Mouse (Mus musculus) midbrain, embryonic 14.5 days (tissue): ENCODE measurements around the gene Zfp729a. TPM values are rescaled to one million over a fixed set of nuclear protein-coding genes. Genes with fewer than 3 reads are reported as not detected.

ENCODE experiments used
- ATAC-seq: fragments of 200-750 bp; cut with Nextera tagmentation; 2 replicates; pipeline ENCODE4 v1.8.0; 2017; ENCODE audit warnings: moderate number of reproducible peaks, moderate library complexity; ENCODE audit not compliant: low FRiP score, low TSS enrichment
- DNase-seq: peaks from one replicate; pipeline ENCODE4 v3.0.0-alpha.2; 2015
- H3K27ac ChIP-seq: fragments of 300-500 bp; sonication (generic); replicated peaks from 2 replicates; pipeline ENCODE4 v1.5.1; 2014; ENCODE audit warnings: mild to moderate bottlenecking, low read depth, low read length, moderate library complexity
- H3K27me3 ChIP-seq: fragments of 300-500 bp; sonication (generic); 2 replicates; pipeline ENCODE4 v1.6.1; 2014; ENCODE audit warnings: low read length, control low read depth, mixed read lengths; ENCODE audit not compliant: control insufficient read depth, insufficient read depth
- H3K36me3 ChIP-seq: fragments of 300-500 bp; sonication (generic); 2 replicates; pipeline ENCODE4 v1.6.1; 2014; ENCODE audit warnings: low read length, control low read depth; ENCODE audit not compliant: control insufficient read depth, insufficient read depth
- H3K4me1 ChIP-seq: fragments of 300-500 bp; sonication (generic); 2 replicates; pipeline ENCODE4 v1.6.1; 2014; ENCODE audit warnings: mild to moderate bottlenecking, antibody characterized with exemption, low read length, control low read depth; ENCODE audit not compliant: control insufficient read depth, insufficient read depth
- H3K4me2 ChIP-seq: fragments of 300-500 bp; sonication (generic); 2 replicates; pipeline ENCODE4 v1.6.1; 2014; ENCODE audit warnings: mild to moderate bottlenecking, low read length, moderate library complexity
- H3K4me3 ChIP-seq: fragments of 300-500 bp; sonication (generic); replicated peaks from 2 replicates; pipeline ENCODE4 v1.5.1; 2014; ENCODE audit warnings: low read depth, low read length
- H3K9ac ChIP-seq: fragments of 300-500 bp; sonication (generic); replicated peaks from 2 replicates; pipeline ENCODE4 v1.6.1; 2014; ENCODE audit warnings: mild to moderate bottlenecking, low read length, moderate library complexity
- H3K9me3 ChIP-seq: fragments of 300-500 bp; sonication (generic); 2 replicates; pipeline ENCODE4 v1.6.1; 2016; ENCODE audit warnings: low read length, control low read depth, mixed read lengths; ENCODE audit not compliant: control insufficient read depth
- WGBS: fragments of 180-500 bp; shearing (Covaris S2); extraction: QIAGEN DNeasy Blood & Tissue Kit; methylation state at CpG from one replicate; pipeline ENCODE4 v1.1.7; 2014; 5-methylcytosine and 5-hydroxymethylcytosine counted together
- polyA plus RNA-seq: library from polyadenylated mRNA; unstranded; fragments of >200 nt; fragmentation: Nextera tagmentation; extraction: Ambion mirVana; gene quantifications from 2 replicates; pipeline ENCODE4 v1.2.1, GENCODE M21; 2014

The Zfp729a gene
- polyA plus RNA-seq, 1 experiment from 2014 or later: 4.1 TPM

GRCm38 (mm10) chr13:67572591-67573189 is 64.9 kb downstream of the Zfp729a start:
- no peak overlapping the region for H3K27ac ChIP-seq
- no peaks in the 10 kb centered on the region for H3K27me3 ChIP-seq
- H3K4me2 ChIP-seq: no peak overlapping the region
- H3K4me3 ChIP-seq: no peak overlapping the region
- no peaks in the 10 kb centered on the region for H3K36me3 ChIP-seq
- WGBS: 73% methylated on average over 5 of the region's 5 CpGs
- no peak for ATAC-seq
- H3K4me1 ChIP-seq: no peaks in the 10 kb centered on the region
- H3K9ac ChIP-seq: no peak overlapping the region
- H3K9me3 ChIP-seq: no peaks in the 10 kb centered on the region
- DNase-seq: no peak

Other genes with a start within 250 kb of the Zfp729a start
- 2.7 and 3.6 TPM in 2 replicates for gene Zfp429, start 238.0 kb downstream of the Zfp729a start, polyA plus RNA-seq
- 0.72 TPM in 2 replicates for gene Zfp459, start 216.4 kb downstream of the Zfp729a start, polyA plus RNA-seq
- gene Zfp874a, start 186.2 kb downstream of the Zfp729a start, polyA plus RNA-seq: 6.0 and 7.6 TPM in 2 replicates
- gene Zfp874b, start 153.5 kb downstream of the Zfp729a start, polyA plus RNA-seq: 2.3 and 2.7 TPM in 2 replicates
- 10.1 and 15.5 TPM in 2 replicates for gene Zfp58, start 137.2 kb downstream of the Zfp729a start, polyA plus RNA-seq
- 0.42 TPM in 1 of 2 replicates, not detected in the other for gene Gm26965, start 111.6 kb downstream of the Zfp729a start, polyA plus RNA-seq
- 39.9 and 45.3 TPM in 2 replicates for gene Zfp87, start 111.6 kb downstream of the Zfp729a start, polyA plus RNA-seq
- gene Zfp748, start 84.0 kb downstream of the Zfp729a start, polyA plus RNA-seq: 18.1 and 22.0 TPM in 2 replicates
- 4.8 and 6.6 TPM in 2 replicates for gene Zfp729b, start 28.1 kb downstream of the Zfp729a start, polyA plus RNA-seq
- gene Gm49345, start within 50 bp of the Zfp729a start, polyA plus RNA-seq: not detected in 2 replicates
- 13.9 and 15.9 TPM in 2 replicates for gene Zfp738, start 49.3 kb upstream of the Zfp729a start, polyA plus RNA-seq
- gene Zfp65, start 91.4 kb upstream of the Zfp729a start, polyA plus RNA-seq: 5.4 and 6.7 TPM in 2 replicates
- gene Zfp85, start 117.4 kb upstream of the Zfp729a start, polyA plus RNA-seq: 10.5 and 11.1 TPM in 2 replicates
- gene Zfp493, start 141.9 kb upstream of the Zfp729a start, polyA plus RNA-seq: 2.6 and 3.6 TPM in 2 replicates
- gene Zfp273, start 175.9 kb upstream of the Zfp729a start, polyA plus RNA-seq: 15.1 and 15.5 TPM in 2 replicates
- gene Gm10037, start 193.3 kb upstream of the Zfp729a start, polyA plus RNA-seq: 5.0 and 6.1 TPM in 2 replicates
- gene BC048507, start 225.5 kb upstream of the Zfp729a start, polyA plus RNA-seq: not detected in 2 replicates